Mouse (Mus musculus) frontal cortex, postnatal 36 days (tissue): ENCODE measurements around the gene Psapl1.
"Not testable (repeated sequence)": the region's sequence is repeated elsewhere in the genome, so short reads cannot be mapped to it uniquely, and the experiment has no call there.

Experiments
- DNase-seq, 2 experiments: peaks; one replicate each; pipeline ENCODE4 v3.0.0; 2022; ENCODE audit warnings: low spot score in 2 of 2

Gene Psapl1

DNA sequence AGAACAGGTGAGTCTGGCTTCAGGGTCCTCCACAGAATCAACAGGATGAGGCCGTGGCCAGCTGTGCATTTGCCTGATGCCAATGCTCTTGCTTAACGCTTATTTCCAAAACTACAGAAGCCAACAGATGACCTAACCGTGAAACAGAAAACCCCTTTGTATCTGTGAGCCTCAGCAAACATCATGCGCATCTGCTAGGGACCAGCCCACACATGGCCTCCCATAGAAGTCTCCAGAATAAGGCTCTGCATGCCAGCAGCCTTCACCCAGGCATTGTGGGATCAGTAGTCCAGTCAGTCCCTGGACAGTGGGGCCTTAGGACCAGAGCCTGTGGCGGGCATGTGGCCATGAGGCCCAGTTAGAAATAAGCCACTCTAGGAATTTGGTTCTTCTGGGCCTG lies 400 bp upstream of the Psapl1 start:
- no peak for DNase-seq

DNA sequence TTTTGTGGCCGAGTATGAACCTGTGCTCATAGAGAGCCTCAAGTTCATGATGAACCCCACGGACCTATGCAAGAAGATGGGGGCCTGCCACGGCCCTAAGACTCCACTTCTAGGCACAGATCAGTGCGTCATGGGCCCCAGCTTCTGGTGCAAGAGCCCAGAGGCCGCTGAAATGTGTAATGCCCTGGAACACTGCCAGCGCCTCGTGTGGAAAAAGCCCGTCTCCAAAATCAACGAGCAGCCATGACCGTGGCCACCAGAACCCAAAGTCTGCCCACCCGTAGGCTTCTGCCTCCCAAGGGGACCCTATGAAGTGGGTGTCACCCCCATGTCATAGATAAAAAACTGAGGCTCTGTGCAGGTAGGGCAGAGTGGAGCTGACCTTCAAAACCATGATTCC lies 1.6 kb downstream of the Psapl1 start:
- DNase-seq = no peak

DNA sequence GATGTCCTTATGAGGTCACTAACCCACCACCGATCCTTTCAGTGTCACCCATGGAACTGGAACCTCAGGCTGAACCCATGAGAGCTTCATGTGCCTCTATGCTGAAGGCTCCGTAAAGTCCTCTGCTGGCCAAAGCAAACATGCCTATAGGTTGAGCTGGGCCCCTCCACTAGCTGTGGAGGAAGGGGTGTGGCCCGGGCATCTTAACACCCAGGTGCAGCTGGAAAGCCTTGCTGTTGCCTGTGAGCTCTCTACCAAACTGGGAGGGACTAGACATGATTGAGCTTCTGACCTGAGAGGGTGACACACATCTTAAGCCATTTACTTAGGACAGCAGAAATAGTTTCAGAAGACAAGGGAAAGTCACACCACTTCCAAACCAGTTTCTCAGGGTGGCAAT lies 5.0 kb downstream of the Psapl1 start:
- DNase-seq = no peak

DNA sequence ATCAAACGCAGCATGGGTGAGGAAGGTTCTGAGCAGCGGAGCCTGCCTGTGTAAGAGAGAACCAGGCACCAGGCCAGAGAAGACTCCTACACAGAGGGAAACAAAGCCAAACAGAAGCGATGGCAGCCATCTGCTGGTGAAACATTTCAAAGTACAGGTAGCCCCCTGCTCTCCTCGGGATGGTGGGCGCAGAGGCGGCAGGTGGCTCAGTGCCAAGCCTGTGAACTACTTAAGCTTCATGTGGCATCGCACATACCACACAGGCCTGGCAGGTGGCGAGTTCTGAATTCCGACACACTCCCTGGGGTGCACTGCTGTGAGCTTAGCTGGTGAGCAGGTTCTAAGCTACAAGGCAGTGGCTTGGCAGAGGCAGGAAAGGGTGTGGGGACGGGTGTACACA lies 9.5 kb downstream of the Psapl1 start:
- DNase-seq = peak; percentile 90 to 97

DNA sequence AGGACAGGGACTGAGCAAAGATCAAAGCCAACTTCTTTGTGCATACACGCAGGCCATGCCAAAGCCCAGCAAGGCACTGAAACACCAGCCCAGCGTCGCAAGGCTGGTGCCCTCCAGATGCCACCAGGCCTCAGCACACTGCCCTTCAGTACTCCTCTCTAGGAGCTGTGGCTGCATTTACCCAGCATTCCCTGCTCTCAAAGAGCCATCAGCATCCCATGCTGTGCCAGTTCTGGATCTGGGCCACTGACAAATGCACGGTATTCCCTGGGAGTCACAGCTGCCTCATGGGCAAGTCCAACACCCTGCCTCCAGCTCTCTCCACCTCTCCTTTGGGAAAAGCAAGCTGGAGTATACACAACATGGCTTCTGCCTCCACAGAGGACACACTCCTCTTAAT lies 16.3 kb downstream of the Psapl1 start:
- DNase-seq = no peak

DNA sequence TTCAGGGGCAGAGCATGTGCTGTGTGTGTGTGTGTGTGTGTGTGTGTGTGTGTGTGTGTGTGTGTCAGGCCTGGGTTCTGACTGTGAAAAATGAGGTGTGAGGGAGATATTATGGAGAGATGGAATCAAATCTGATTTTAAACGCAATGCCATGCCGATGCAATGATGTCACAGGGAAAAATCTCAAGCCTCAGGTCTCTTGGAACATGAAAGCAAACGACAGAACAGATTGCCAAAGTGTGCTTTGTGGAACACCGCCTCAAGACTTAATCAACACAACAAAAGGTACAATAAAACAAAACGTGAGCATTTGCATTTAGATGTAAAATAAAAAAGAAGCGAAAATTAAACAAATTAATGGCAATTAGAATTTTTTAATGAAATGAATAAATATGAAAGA lies 16.8 kb downstream of the Psapl1 start:
- DNase-seq = no peak

DNA sequence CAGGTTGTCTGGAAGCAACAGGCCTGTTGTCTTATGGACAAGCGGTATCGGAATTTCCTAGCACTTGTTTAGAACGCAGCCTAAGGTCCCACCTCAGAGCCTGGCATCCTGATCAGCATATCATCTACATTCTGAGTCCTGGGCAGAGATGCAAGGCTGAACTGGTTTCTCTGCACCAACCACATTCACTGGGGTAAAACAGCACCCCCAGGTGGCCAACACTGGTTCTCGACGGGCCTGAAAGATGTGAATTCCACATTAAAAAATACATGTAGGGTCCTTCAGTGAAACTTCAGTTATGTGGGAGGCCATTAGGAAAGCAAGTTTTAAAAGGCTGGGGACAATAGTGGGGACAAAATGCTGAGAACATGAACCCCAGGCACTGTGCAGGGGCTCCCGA lies 20.0 kb downstream of the Psapl1 start:
- DNase-seq = peak; percentile 65 to 69

DNA sequence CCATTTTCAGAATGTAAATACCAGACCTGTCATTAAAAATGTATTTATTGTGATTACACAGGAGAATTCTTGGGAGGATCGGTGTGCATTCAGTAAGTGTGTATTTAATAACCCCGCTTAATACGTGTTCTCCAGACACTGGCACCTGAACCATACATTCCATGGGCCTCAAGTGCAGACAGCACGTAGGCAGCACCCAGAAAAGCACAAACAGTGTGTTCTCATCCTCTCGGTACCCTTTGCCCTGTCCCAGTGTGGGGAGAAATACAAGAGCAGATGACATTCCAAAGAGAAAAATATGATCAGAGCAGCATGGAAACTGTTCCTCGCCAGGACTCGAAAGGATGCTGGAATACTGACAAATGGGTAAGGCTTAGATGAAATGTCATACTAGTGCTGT lies 22.0 kb downstream of the Psapl1 start:
- no peak for DNase-seq

DNA sequence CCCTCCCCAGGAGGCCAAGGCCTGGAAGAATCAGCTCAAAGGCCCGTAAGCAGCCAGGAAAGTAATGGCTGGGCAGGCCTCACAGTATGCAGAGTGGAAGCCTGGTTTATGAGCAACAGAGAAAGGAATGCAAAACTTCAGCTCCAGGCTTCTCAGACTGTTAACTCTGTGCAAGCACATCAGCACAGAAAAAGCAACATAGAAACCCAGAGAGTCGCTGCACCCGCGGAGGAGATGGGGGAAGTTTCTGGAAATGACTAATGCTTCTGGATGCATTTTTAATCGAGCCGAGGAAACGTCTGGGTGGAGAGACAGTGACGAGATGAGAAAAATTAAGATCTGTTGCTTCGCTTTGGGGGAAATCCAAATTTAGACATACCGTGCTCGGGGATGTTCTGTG lies 22.5 kb downstream of the Psapl1 start:
- peak; percentile 70 to 80 for DNase-seq

DNA sequence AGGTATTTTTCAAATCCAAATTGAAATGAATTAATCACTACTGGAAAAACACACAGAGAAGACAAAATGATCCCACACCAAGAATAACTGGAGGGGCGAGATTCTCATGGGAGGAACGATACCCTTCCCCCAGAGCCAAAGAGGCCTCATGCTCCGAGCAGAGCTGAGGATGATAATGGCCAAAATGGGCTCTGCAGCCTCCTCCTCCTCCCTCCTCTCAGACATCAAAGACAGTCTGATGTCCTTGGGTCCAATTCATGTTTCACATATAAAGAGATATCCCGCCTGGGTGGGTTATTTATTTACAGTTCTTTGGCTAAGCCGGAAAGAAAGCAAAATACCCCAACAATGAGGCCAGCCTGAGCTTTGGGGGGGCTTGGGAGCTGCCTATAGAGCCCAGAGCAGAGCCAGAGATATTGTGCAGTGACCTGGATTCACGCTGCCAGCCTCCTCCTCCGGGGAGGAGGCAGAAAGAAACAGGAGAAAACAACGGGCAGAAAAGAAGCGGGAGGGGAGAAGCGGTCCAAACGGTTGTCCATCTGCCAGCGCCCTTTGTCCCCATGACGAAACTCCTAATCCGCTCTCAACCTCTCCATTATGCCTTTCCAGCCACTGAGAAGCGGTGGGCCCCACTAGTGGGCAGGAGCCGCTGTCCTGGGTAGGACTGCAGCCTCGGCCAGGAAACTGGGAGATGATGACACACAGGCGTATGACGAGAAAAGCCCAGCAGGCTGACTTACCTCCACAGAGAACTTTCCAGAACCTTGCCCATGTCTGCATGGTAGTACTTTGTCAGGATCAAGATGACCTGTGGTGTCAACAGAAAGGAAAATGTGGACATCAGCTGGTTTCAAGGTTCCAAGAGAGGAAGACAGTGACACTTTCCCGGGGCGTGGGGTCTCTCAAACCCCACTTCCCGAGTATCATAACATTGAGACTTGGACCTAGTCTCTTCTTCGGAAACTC lies 24.9 kb downstream of the Psapl1 start:
- no peak for DNase-seq

DNA sequence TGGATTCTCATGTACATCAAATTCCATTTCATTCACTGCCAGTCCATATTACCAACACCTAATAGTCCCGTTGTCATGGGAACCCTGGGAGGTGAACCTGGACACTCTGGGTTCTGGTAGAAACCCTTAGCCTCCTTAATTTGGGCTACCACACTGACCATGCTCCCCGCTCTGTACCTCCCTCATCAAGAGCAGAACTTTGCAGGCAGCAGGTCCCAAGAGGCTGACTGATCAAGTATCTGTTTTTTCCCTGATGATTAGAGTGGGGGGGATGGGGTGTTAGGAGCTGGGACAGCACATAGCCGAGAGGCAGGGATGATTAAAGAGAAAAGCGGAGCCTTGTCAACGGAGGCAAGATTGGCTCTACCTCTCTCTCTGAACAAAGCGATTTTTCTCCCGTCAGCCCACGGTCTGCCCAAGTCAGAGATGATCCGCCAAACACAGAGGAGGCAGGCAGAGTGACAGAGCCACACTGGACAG lies 26.5 kb downstream of the Psapl1 start:
- DNase-seq = no peak

DNA sequence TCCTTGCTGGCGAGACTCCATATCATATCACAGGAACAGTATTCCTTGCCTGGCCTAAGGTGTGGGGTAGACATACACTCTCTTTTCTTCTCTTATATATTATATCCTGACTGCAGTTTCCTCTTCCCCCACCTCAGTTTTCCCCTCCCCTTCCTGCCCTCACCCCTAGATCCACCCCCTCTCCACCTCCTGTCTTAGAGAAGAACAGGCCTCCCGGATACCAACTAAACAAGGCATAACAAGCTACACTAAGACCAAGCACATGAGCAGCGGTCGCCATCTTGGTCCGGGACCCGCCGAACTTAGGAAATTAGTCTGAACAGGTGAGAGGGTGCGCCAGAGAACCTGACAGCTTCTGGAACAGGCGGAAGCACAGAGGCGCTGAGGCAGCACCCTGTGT lies 33.7 kb downstream of the Psapl1 start:
- not testable (repeated sequence) for DNase-seq

DNA sequence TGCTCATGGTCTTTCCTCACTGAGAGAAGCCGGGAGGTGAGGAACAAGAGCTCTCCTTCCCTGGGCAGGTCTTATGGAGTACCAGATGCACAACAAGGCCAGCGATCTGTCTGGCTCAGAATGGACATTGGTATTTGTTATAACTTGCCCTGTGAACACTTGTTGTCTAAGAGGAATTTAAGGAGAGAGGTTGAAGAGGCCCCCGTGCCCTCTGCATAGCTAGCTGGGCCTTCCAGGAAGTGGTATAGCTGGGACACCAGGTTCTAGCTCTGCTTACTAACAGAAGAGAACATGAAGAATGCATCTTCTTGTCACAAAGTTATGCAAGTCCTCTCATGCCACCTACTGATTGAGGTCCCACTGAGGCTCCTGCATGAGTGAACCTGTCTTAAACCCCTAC lies 44.2 kb downstream of the Psapl1 start:
- DNase-seq = no peak

DNA sequence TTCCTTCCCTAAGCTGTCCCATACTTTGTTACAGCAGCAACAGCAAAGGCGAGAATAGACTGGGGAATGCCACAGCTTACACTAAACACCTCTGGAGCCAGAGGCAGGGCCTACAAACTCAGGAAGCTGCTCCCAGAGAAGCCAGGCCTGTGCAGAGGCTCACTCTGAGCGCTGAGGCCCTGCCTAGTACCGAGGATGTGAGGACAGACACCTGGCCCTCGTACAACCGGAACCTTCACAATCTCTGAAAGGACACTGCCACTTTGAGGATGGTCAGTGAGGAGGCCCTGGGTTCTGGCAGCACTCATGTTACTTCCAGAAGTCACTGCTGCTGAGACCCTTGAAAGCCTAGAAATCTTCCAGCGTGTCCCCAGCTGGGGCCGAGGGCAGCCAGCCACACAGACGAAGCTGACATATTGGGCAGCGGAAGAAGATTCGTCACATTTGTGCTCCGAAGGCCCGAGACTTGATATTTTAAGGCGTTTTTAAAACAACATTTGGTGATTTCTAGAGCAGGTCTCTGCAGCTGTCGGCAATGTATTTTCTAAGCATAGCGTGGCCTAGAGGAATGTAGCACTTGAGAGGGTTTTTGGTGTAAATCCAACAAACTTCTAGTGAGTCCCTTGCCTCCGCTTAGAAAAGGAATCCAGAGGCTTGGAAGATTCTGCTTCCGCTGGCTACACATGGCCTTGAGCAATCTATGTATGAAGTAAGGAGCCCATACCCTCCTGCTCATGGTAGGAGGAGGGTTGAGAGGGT lies 49.1 kb downstream of the Psapl1 start:
- peak in 1 of 2 experiments; percentile 28 for DNase-seq

DNA sequence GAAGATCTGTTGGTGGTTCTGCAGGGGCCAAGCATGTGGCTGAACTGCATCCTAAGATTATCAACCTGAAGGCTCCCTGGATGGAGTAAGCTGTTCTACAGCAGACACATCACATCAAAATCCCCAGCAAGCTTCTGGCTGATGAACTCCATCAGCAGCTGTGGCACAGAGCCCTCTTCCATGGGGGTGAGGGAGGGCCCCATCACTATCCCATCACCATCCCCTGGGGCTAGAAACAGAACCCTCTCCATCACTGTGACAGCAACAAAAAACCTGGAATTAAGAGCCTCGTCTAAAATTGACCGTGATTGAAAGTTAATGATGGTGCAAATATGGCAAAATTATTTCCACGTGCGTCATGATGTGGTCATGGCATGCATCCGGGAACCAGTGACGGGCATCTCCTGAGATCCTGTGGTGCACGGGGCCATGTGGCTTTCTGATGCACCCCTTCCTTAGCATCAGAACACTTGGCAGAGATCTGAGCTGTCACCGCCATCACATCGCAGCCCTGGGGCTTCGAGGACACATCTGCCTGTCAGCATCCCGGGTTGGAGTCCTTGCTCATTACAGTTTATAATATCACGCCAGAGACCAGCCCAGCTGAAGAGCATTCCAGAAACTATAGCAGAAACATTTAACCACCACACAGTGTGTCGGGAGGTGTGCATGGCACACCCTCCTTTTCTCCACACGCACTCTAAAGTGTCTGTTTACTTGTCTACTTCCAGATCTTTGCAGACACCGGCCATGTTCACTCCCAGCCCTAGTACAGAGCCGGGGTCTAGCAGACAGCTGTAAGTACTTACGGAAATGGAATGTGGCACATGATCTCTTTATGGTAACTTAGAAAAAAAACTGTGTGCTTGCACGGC lies 51.1 kb downstream of the Psapl1 start:
- no peak for DNase-seq
